ENCODE assay signal across 9 mouse cellular contexts in genomic region chr4:32601135-32601534, GRCm38 (mm10). TPM values are rescaled to one million over a fixed set of nuclear protein-coding genes. Genes with fewer than 3 reads are reported as not detected.
DNase-seq lines count a peak whose midpoint lies in the region; ATAC-seq and TF ChIP-seq lines count a peak whose summit lies in the region.
"Had no signal": no experiment of that assay in that cellular context is flagged by ENCODE, and none has a peak within 500 bp of the region (broad histone marks: within the 10 kb centered on the region; RNA-seq: fewer than 3 reads in every experiment).

No protein-coding gene starts in this region.

- no peak overlapping the region for H3K9ac ChIP-seq in midbrain, embryonic 15.5 days
- no peak overlapping the region for H3K9ac ChIP-seq in liver, embryonic 13.5 days
- no peak overlapping the region for H3K9ac ChIP-seq in stomach, postnatal 0 days (ENCODE audit: low read length)
- no peak overlapping the region for H3K9ac ChIP-seq in hindbrain, embryonic 14.5 days
- H3K9ac ChIP-seq: midbrain, embryonic 12.5 days had no signal

- DNase-seq in midbrain, embryonic 10.5 days (ENCODE audit: low spot score), result peak; percentile 60
- peak; percentile 74 for DNase-seq in NIH3T3 (ENCODE audit: low read depth)
- peak; percentile 78 for DNase-seq in embryo, embryonic 11 days
- DNase-seq in liver, embryonic 13.5 days, result peak; percentile 22
- peak; percentile 73 for DNase-seq in stomach, postnatal 0 days (ENCODE audit: low spot score)
- no peak for DNase-seq in frontal cortex, postnatal 10 days (ENCODE audit: low spot score in 2 of 2)
- no peak for DNase-seq in hindbrain, embryonic 14.5 days (ENCODE audit: low spot score)

- no peaks in the 10 kb centered on the region for H3K9me3 ChIP-seq in midbrain, embryonic 10.5 days (replicated peaks)
- H3K9me3 ChIP-seq in midbrain, embryonic 15.5 days, result no peaks in the 10 kb centered on the region
- no peaks in the 10 kb centered on the region for H3K9me3 ChIP-seq in liver, embryonic 13.5 days (replicated peaks)
- H3K9me3 ChIP-seq in stomach, postnatal 0 days (ENCODE audit: control insufficient read depth, low read length), result no peaks in the 10 kb centered on the region
- H3K9me3 ChIP-seq in hindbrain, embryonic 14.5 days (ENCODE audit: control insufficient read depth, low read length), result no peaks in the 10 kb centered on the region
- H3K9me3 ChIP-seq: midbrain, embryonic 12.5 days had no signal

- H3K4me1 ChIP-seq in midbrain, embryonic 10.5 days, result no peaks in the 10 kb centered on the region
- no peaks in the 10 kb centered on the region for H3K4me1 ChIP-seq in midbrain, embryonic 15.5 days
- no peaks in the 10 kb centered on the region for H3K4me1 ChIP-seq in liver, embryonic 13.5 days (replicated peaks)
- no peaks in the 10 kb centered on the region for H3K4me1 ChIP-seq in stomach, postnatal 0 days (replicated peaks; ENCODE audit: control insufficient read depth, insufficient read depth)
- no peaks in the 10 kb centered on the region for H3K4me1 ChIP-seq in hindbrain, embryonic 14.5 days (replicated peaks; ENCODE audit: control insufficient read depth, insufficient read depth, low read length)
- H3K4me1 ChIP-seq: midbrain, embryonic 12.5 days had no signal

- H3K36me3 ChIP-seq in midbrain, embryonic 10.5 days, result no peaks in the 10 kb centered on the region
- no peaks in the 10 kb centered on the region for H3K36me3 ChIP-seq in midbrain, embryonic 15.5 days (replicated peaks)
- H3K36me3 ChIP-seq in liver, embryonic 13.5 days, result no peaks in the 10 kb centered on the region
- H3K36me3 ChIP-seq in stomach, postnatal 0 days (ENCODE audit: control insufficient read depth, insufficient read depth, low read length), result no peaks in the 10 kb centered on the region
- no peaks in the 10 kb centered on the region for H3K36me3 ChIP-seq in hindbrain, embryonic 14.5 days (replicated peaks; ENCODE audit: control insufficient read depth, insufficient read depth)
- H3K36me3 ChIP-seq: midbrain, embryonic 12.5 days had no signal

- H3K4me3 ChIP-seq in midbrain, embryonic 10.5 days, result no peak overlapping the region
- H3K4me3 ChIP-seq in midbrain, embryonic 15.5 days, result no peak overlapping the region
- H3K4me3 ChIP-seq in liver, embryonic 13.5 days (replicated peaks), result no peak overlapping the region
- no peak overlapping the region for H3K4me3 ChIP-seq in stomach, postnatal 0 days (ENCODE audit: low read depth, low read length)
- no peak overlapping the region for H3K4me3 ChIP-seq in hindbrain, embryonic 14.5 days (replicated peaks; ENCODE audit: low read length)
- H3K4me3 ChIP-seq: midbrain, embryonic 12.5 days had no signal

- no peak for TF ChIP-seq EP300 in stomach, postnatal 0 days (optimal IDR thresholded peaks at IDR 0.05)

- no peak overlapping the region for H3K27ac ChIP-seq in midbrain, embryonic 10.5 days (replicated peaks)
- H3K27ac ChIP-seq in midbrain, embryonic 15.5 days, result no peak overlapping the region
- no peak overlapping the region for H3K27ac ChIP-seq in liver, embryonic 13.5 days
- no peak overlapping the region for H3K27ac ChIP-seq in stomach, postnatal 0 days (replicated peaks)
- no peak overlapping the region for H3K27ac ChIP-seq in hindbrain, embryonic 14.5 days
- H3K27ac ChIP-seq: midbrain, embryonic 12.5 days had no signal

- H3K4me2 ChIP-seq in midbrain, embryonic 15.5 days, result no peak overlapping the region
- H3K4me2 ChIP-seq in liver, embryonic 13.5 days, result no peak overlapping the region
- no peak overlapping the region for H3K4me2 ChIP-seq in stomach, postnatal 0 days (replicated peaks; ENCODE audit: low read depth)
- no peak overlapping the region for H3K4me2 ChIP-seq in hindbrain, embryonic 14.5 days (replicated peaks)
- H3K4me2 ChIP-seq: midbrain, embryonic 12.5 days had no signal

- no peak for ATAC-seq in midbrain, embryonic 15.5 days (replicated peaks)
- no peak for ATAC-seq in liver, embryonic 13.5 days (ENCODE audit: low read depth)
- ATAC-seq in stomach, postnatal 0 days (ENCODE audit: low FRiP score, low TSS enrichment), result no peak
- no peak for ATAC-seq in hindbrain, embryonic 14.5 days (ENCODE audit: low FRiP score)

- no peak for TF ChIP-seq CTCF in stomach, postnatal 0 days (IDR thresholded peaks at IDR 0.05; ENCODE audit: low read depth)

- WGBS in midbrain, embryonic 10.5 days, result 30% methylated on average over 12 of the region's 12 CpGs
- WGBS in midbrain, embryonic 15.5 days, result 27% methylated on average over 12 of the region's 12 CpGs
- WGBS in liver, embryonic 13.5 days (ENCODE audit: insufficient replicate concordance), result 25% methylated on average over 12 of the region's 12 CpGs
- WGBS in stomach, postnatal 0 days, result 20% methylated on average over 12 of the region's 12 CpGs
- WGBS in hindbrain, embryonic 14.5 days, result 28% methylated on average over 12 of the region's 12 CpGs

- H3K27me3 ChIP-seq in midbrain, embryonic 10.5 days (ENCODE audit: low read depth, poor library complexity, severe bottlenecking), result no peaks in the 10 kb centered on the region
- H3K27me3 ChIP-seq in midbrain, embryonic 15.5 days (replicated peaks), result no peaks in the 10 kb centered on the region
- no peaks in the 10 kb centered on the region for H3K27me3 ChIP-seq in liver, embryonic 13.5 days
- no peaks in the 10 kb centered on the region for H3K27me3 ChIP-seq in stomach, postnatal 0 days (ENCODE audit: control insufficient read depth, insufficient read depth, low read length)
- H3K27me3 ChIP-seq in hindbrain, embryonic 14.5 days (ENCODE audit: control insufficient read depth, insufficient read depth, low read length), result no peaks in the 10 kb centered on the region
- H3K27me3 ChIP-seq: midbrain, embryonic 12.5 days had no signal

RNA-seq across cellular contexts. Expression of gene Gja10, which starts 1.4 kb away (rescaled TPM):
- polyA plus RNA-seq in midbrain, embryonic 10.5 days (2016; fragmentation: Nextera tagmentation; extraction: Ambion mirVana), result 0.07 TPM in 2 replicates
- 0.11 TPM in 1 of 2 replicates, not detected in the other for polyA plus RNA-seq in midbrain, embryonic 15.5 days (2015; fragmentation: Nextera tagmentation; extraction: Ambion mirVana)
- 0.08 TPM in 1 of 2 replicates, not detected in the other for polyA plus RNA-seq in liver, embryonic 13.5 days (2015; fragmentation: Nextera tagmentation; extraction: Ambion mirVana)
- not detected in 2 replicates for polyA plus RNA-seq in stomach, postnatal 0 days (2015; fragmentation: Nextera tagmentation; extraction: Ambion mirVana)
- polyA plus RNA-seq in hindbrain, embryonic 14.5 days (2014; fragmentation: Nextera tagmentation; extraction: Ambion mirVana), result 0.22 TPM in 1 of 2 replicates, not detected in the other
- polyA plus RNA-seq: midbrain, embryonic 12.5 days had no signal

RNA-seq across cellular contexts. Expression of gene Casp8ap2, which starts 14.1 kb away (rescaled TPM):
- 74.5 and 77.4 TPM in 2 replicates for polyA plus RNA-seq in midbrain, embryonic 10.5 days (2016; fragmentation: Nextera tagmentation; extraction: Ambion mirVana)
- polyA plus RNA-seq in midbrain, embryonic 15.5 days (2015; fragmentation: Nextera tagmentation; extraction: Ambion mirVana), result 43.2 and 45.2 TPM in 2 replicates
- polyA plus RNA-seq in liver, embryonic 13.5 days (2015; fragmentation: Nextera tagmentation; extraction: Ambion mirVana), result 37.9 and 42.7 TPM in 2 replicates
- polyA plus RNA-seq in stomach, postnatal 0 days (2015; fragmentation: Nextera tagmentation; extraction: Ambion mirVana), result 15.7 and 19.4 TPM in 2 replicates
- 33.9 and 34.6 TPM in 2 replicates for polyA plus RNA-seq in hindbrain, embryonic 14.5 days (2014; fragmentation: Nextera tagmentation; extraction: Ambion mirVana)

RNA-seq across cellular contexts. Expression of gene Mdn1, which starts 55.8 kb away (rescaled TPM):
- 16.5 and 16.7 TPM in 2 replicates for polyA plus RNA-seq in midbrain, embryonic 10.5 days (2016; fragmentation: Nextera tagmentation; extraction: Ambion mirVana)
- 15.8 and 21.3 TPM in 2 replicates for polyA plus RNA-seq in midbrain, embryonic 15.5 days (2015; fragmentation: Nextera tagmentation; extraction: Ambion mirVana)
- polyA plus RNA-seq in liver, embryonic 13.5 days (2015; fragmentation: Nextera tagmentation; extraction: Ambion mirVana), result 5.8 and 6.5 TPM in 2 replicates
- 3.8 and 4.5 TPM in 2 replicates for polyA plus RNA-seq in stomach, postnatal 0 days (2015; fragmentation: Nextera tagmentation; extraction: Ambion mirVana)
- polyA plus RNA-seq in hindbrain, embryonic 14.5 days (2014; fragmentation: Nextera tagmentation; extraction: Ambion mirVana), result 19.8 and 23.3 TPM in 2 replicates

Comparison
In these comparisons a context has a peak if more than half of its experiments do, and no peak if none do; other contexts are left out.
1. DNase-seq: peak in midbrain, embryonic 10.5 days (single experiment), NIH3T3 (single experiment), embryo, embryonic 11 days (single experiment), liver, embryonic 13.5 days (single experiment) and stomach, postnatal 0 days (single experiment); none in frontal cortex, postnatal 10 days (0 of 2) and hindbrain, embryonic 14.5 days (single experiment).